Mouse (Mus musculus) liver, postnatal 0 days (tissue): ENCODE data around the gene Exoc1.

Experiments used
- CTCF ChIP-seq: sonication (generic); IDR thresholded peaks from 2 replicates; pipeline ENCODE4 v1.5.1; 2016; ENCODE audit warnings: antibody characterized with exemption, low read depth
- EP300 ChIP-seq: IDR thresholded peaks from 2 replicates; pipeline ENCODE4 v1.6.1; 2016; ENCODE audit warnings: antibody characterized with exemption, low read depth, mild to moderate bottlenecking

DNA sequence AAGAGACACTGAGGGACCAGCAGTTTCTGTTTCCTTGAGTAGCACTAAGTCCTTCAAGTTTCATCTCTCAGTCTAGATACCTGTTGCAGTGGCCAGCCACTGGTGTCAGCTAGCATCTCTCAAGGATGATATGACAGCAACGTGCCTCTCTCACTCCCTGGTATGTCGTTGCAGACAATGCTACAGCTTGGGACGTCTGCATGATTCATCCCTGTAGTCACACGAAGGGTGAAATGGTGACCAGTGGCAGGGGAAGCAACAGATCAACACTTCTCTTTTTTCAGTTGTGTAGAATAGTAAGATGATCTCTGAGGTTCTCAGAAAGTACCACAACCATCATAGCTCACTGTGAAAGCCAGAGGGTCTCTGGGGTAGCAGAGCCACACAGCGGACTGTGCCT, 4.5 kb upstream of the Exoc1 start:
- TF ChIP-seq CTCF (no peak), EP300 (no peak)
